Mouse (Mus musculus) lung, postnatal 25 days (tissue): ENCODE data around the gene Myh9.
"Not testable (repeated sequence)": the region's sequence is repeated elsewhere in the genome, so short reads cannot be mapped to it uniquely, and the experiment has no call there.

ENCODE experiments used
- DNase-seq: peaks from one replicate; pipeline ENCODE4 v3.0.0; 2022; ENCODE audit warnings: low spot score

The Myh9 gene

GRCm38 (mm10) chr15:77752443-77752842 lies 89.5 kb downstream of the Myh9 start:
- no peak for DNase-seq

DNA sequence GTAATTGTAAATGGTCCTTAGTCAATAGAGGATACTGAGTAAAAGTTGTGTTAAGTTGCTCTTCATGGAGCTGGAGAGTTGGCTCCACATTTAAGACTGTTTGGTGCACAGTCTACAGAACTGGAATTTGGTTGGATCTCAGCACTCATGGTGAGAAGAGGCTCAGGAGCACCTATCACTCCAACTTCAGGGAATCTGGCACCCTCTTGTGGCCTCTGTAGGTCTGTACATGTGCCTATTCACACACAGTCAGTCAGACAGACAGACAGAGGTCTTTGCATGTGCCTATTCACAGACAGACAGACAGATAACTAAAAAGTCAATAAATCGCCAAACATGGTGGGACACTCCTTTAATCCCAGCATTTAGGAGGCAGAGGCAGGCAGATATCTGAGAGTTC lies 91.5 kb downstream of the Myh9 start:
- DNase-seq, result peak; percentile 42

GRCm38 (mm10) chr15:77749717-77750116 lies 92.3 kb downstream of the Myh9 start:
- DNase-seq, result no peak

DNA sequence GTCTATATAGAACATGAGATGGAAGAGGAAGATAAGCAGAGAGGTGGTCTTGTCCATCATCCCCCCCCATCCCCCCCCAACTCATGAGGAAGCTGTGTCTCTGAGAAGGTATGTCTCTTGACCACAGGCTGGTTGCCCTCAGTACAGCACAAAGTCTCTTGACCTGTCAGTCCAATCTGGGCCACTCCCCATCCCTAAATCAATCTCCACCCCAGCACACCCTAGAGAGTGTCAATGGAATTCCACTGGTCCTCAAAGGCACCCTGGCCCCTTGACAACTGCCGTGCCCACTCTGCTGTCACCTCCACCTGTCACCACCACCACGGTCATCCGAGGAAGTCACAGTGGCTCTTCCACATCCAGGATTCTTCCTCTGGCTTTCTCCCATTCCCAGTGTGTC lies 93.6 kb downstream of the Myh9 start:
- DNase-seq, result no peak

GRCm38 (mm10) chr15:77746326-77746725 lies 95.6 kb downstream of the Myh9 start:
- no peak for DNase-seq

DNA sequence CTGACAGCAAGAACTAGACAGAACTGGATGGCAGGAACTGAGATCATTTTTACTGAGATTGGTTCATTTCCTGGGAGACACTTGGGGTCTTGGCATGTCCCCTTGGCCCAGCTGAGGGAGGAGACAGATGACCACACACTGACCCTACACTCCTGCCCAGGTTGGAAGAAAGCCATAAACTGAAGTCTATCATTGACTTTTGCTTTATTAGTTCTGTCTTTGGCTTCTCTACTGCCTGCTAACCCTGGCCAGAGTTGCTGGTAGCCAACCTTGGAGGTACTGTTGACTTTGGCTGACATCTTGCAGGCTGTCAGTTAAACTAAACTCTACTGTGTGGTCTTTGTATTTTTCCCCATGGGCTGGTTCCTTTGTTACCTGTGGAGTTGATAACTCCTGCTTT lies 96.9 kb downstream of the Myh9 start:
- no peak for DNase-seq

DNA sequence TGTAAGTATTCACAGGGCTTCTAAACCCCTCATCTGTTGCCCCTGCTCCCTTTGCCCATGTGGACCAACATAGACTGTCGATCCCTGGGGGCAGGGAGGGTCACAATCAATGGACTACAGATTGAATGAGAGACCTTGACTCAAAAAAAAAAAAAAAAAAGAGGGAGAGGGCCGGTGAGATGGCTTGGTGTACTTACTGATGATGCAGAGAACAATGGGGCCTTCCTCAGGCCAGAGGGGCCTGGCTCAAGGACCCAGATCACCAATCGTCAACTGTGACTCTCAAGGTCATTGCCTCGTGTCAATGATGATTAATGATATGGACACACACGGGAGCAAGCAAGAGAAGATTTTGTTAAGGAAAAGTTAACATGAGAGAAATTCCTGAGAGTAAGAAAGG lies 97.3 kb downstream of the Myh9 start:
- DNase-seq, result no peak

DNA sequence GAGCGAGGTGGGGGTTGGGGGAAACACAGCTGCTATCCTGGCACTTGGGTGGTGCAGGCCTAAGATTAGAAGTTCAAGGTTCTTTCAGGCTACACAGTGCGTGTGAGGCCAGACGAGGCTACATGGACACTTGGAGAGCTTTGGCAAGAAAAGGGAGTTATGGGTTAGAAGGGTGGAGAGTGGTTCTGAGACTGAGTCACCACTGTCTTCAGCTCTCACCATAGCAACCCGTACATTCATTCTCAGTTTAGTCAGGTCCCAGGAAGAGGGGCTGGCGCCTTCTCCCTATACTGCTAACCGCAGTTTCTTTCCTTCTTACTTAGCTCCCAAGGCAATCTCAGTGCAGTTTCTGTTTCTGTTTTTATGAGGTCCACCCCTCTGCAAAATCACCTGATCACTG lies 100.4 kb downstream of the Myh9 start:
- not testable (repeated sequence) for DNase-seq

DNA sequence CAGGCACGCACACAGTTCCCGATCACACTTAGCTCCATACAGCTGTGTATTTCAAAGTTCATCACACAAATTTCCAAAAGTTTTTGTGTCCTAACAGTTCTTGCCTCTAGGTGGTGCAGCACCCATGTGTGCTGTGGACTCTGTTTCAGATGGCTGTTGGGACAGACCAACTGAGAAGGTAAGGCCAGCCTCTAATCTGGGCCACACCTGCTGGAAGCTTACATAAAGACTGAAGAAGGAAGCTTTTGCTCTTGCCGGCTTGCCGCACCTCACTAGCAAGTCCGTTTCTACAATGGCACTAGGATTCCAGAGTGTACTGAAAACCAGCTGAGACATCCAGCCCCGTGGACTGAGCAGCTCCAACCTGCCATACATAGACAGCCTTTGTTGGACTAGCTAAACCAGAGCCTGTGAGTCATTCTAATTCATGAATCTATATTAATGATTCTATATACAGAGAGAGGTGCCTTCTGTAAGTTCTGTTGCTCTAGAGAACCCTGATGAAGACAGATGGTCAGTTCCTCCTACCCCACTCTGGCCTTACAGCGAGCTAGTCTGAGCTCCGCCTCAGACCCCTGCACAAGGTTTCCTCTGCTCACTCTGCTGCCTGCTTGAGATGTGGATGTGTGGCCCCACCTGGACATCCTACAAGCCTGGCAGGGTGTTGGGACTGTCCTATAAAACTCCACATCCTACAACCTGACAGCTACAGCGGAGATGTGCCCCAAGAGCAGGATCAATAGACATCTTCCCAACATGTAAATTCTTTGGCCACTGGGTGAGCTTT lies 101.3 kb downstream of the Myh9 start:
- DNase-seq, result no peak

GRCm38 (mm10) chr15:77733903-77734302 lies 108.1 kb downstream of the Myh9 start:
- DNase-seq, result not testable (repeated sequence)

GRCm38 (mm10) chr15:77733380-77733779 lies 108.6 kb downstream of the Myh9 start:
- peak; percentile 7 for DNase-seq

DNA sequence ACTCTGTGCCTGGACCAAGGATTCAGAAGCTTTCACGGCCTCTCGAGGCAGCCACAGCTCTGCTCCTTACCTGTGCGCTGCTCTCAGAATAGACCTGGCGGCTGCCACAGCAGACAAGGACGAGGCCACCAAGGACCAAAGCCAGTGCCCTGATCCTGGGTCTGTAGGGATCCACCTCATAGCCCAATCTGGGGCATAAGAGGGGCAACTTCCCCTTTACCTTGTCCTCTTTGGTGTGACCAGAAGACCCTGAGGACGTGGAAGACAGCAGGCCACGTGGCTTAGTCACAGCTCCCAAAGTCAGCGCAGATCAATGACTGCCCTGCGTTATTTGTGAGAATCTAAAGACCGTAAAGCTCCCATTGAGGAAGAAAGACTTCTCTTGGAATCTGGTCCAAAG lies 109.1 kb downstream of the Myh9 start:
- DNase-seq, result not testable (repeated sequence)

DNA sequence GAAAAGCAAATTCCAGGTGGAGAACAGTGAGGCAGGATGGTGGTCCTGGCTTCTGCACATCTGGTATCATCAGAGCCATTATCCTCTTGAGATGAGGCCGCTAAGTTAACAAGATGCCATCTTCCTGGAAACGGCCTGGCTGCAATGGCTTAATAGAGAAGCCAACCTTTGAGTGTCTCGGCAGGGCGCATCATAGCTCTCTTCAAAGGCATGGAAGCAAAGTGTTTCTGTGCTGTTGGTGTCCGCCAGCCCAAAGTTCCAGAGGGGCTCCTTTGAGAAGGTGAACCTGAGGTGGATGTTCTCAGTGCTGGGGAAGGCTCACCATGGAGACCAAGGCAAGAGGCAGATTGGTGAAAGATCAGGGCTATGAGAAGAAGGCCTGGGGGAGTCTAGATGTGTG lies 110.4 kb downstream of the Myh9 start:
- DNase-seq, result no peak

DNA sequence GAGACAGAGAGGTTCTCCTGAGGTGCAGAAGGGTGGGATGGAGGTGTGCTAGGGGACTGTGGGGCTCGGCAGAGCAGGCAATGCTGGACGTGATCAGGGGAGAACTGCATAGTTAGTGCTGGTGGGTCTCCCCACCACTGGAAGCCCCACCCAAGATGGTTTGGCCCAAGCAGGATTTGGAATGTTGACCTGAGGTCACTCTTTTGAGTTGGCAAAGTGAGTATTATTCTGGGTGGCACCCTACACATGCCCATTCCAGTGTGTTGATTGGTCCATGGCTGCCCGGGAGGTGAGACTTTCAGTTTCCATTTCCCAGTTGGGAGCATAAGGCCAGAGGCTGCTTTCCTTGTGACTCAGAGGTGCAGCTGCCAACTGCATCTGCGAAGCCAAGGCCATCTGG lies 113.2 kb downstream of the Myh9 start, which contains the start of gene Apol9b:
Gene Apol9b (plus strand): TSS at position 301 of the 400 bp plus-strand sequence.
- DNase-seq, result not testable (repeated sequence)

- DNase-seq, result not testable (repeated sequence)
Measured at GRCm38 (mm10) chr15:77727745-77728144, 114.2 kb downstream of the Myh9 start.

- not testable (repeated sequence) for DNase-seq
Measured at GRCm38 (mm10) chr15:77727139-77727538, 114.8 kb downstream of the Myh9 start.

DNA sequence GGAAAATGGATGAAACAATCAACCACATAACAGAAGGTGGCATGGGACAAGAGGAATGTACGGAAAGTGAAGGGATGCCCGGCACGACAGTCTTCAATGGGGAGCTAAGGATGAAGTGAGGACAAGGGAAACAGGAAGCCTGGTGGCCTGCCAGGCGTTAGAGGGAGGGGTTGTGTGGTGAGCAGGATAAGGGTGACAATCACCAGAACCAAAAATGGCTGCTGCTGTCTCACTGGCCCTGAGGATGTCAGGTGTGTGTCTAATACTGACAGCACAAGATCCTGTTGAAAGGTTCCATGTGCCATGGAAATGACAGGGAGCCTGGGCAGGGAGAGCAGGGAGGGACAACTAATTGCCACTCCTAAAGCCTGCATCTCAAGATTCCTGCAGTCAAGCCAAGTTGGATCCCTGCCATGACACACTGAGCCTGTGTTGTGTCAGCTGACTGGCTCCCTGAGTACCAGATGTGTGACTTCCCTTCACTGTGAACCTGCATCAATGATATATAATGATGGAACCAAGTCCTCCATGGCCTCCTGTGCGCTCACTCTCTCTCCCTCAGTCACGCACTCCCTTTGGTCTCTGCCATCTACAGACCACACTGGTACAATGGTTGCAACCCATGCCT lies 116.5 kb downstream of the Myh9 start:
- DNase-seq, result not testable (repeated sequence)

DNA sequence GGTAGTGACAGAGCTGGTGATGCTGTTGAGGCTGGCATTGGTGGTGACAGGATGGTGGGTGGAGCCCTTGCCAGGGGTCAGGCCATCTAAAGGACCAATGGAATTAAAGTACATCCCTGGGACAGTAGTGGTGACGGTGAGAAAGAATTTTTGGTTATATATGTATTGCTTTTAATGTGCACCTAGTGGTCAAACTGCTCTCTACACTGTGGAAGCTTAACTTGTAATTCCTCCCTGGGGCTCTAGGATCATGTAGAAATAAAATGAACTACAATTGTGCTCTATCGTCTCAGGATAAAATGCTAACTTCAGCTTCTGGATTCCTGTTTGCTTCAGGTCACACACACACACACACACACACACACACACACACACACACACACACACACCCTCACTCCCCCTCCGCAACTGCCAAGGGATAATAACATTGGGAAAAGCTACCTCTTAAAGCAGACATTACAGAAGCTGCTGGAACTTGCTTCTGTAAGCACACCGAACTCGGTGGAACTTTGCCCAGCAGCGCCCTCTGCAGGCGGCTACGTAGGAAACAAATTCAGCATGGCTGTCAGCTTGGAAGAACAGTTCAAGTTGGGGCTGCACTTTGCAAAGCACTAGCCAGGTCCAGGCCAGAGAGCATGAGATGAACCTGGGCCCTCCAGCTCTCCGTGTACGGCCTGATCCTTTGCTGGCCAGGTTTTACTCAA lies 117.6 kb downstream of the Myh9 start:
- DNase-seq, result not testable (repeated sequence)

DNA sequence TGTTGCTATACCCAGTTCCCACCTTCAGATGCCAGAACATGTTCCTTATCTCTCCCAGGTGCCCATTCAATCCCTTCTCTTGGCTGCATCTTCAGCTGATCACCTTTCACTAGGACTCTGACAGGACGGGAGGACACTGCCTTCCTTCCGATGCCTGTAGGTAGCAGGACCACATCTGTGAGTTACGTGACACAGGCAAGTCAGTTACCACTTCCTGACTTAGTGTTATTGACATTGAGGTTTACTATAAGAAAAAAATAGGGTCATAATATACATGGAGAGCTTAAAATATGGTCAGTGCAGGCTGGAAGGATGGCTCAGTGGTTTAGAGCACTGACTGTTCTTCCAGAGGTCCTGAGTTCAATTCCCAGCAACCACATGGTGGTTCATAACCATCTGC lies 120.5 kb downstream of the Myh9 start:
- not testable (repeated sequence) for DNase-seq

DNA sequence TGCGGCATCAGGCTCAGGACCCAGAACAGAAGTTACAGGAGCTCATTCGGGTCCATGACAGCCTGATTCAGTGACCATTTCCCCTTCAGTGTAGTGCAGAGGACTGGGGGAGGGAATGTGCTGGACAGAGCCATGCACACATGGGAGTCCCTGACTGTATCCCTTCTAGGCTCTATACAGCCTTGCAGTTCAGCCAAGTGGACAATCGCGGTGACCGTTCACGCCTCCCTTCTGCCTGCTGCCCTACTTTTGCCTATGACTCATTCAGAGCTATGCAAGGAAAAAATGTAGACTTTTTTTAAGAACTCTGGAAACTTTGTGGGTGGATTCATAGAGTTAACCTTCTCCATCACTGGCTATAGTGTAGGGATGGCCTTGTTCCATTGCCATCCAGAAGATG lies 123.7 kb downstream of the Myh9 start:
- not testable (repeated sequence) for DNase-seq
